Mouse (Mus musculus): ENCODE results near the gene Ciao2a.

Gene Ciao2a

DNA sequence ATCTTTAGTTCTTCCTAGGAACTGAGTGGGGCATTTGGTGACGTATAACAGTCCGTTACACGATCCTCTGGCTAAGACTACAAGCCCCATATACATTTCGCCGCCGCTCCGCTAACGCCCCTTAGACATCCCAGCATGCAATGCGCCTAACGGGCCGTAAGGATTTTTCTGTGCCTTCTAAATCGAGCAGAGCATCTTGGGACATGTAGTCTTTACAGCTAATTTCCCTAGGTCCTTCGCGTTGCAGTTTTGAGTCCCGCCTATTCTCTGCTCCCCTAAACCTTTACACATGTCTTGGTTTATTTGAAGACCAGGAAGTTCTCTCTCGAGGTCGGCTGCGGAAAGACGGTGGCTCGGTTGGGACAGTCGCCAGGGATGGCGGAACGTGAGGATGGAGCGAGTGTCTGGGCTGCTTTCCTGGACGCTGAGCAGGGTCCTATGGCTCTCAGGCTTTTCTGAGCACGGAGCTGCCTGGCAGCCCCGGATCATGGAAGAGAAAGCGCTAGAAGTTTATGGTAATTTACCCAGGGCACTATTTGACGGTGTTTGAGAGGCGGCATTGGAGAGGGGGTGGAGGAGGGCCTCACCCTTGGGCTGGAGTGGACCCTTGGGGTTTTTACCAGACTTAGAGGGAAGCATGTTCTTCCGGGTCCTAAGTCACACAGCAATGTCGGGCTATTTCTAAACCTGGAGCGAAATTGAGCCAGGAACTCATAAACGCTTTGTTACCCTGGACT lies at the start of gene Ciao2a, which contains the start of gene Snx1:
TSS of gene Ciao2a (plus strand) at position 156 of the 737 bp plus-strand sequence.
TSS of gene Snx1 (minus strand) at position 132 of the 737 bp plus-strand sequence.
- peak; percentile 95 for DNase-seq (ENCODE audit: low spot score)

DNA sequence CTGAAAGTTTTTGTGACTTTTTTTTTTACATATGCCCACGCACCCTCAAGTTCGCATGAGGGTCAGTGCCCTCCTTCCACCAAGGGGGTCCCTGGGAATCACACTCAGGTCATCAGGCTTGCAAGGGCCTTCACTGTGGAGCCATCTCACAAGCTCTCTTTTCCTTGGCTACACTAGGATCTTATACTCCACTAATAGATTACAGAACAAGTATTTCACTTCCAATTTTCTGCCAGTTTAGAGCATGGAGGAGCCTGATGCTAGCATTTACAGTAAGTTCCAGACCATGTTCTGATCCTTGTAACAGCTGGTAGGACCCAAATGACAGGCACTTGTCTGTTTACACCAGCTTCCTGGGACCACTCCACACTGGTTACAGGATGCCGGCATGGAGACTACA lies 48.3 kb upstream of the Ciao2a start:
- DNase-seq (ENCODE audit: low spot score), result no peak

DNA sequence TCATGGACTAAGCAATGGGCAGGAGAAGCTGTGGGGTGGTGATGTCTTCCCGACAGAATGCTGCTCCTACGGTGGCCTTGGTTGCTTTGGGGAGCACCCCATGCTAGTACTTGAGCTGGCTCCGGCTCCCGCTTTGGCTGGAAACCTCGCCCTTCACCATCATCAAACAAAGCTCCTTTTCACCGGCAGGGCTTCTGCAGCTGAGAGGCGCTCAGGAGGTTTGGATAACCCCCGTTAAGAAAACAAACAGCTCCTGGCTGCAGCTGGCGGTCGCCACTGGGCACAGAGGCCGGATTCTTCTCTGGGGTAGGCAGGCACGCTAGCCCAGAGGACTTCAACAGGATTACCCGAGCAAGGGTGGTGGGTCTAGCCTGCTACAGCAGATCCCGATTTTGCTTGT lies 47.9 kb upstream of the Ciao2a start:
- DNase-seq (ENCODE audit: low spot score), result peak; percentile 45

DNA sequence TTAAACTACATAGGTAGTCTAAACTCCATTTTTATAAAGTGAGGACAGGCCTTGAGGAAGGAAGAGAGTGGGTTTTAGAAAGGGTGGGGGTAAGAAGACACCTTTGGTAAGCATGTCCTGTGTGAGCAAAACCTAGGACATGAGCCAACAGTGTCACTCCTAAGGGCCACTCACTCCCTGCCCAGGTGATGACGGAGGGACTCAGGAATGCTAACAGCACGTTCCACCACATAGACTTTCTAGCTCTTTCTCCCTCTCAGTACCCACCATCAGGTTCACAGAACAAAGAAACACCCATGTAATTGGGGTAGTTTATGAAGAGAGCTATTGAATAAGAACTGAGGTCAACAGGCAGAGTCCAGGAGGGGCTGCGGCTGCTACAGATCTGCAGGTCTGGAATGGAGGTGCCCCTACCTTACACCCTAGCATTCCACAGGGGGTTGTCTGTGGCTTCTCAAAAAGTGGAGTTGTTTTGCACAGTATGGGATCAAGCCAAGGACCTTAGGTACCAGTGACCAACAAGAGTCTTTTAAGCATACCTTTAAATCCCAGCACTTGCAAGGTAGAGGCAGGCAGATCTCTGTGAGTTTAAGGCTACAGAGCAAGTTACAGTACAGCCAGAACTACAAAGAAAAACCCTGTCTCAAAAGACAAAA lies 45.5 kb upstream of the Ciao2a start:
- DNase-seq (ENCODE audit: low spot score), result no peak

DNA sequence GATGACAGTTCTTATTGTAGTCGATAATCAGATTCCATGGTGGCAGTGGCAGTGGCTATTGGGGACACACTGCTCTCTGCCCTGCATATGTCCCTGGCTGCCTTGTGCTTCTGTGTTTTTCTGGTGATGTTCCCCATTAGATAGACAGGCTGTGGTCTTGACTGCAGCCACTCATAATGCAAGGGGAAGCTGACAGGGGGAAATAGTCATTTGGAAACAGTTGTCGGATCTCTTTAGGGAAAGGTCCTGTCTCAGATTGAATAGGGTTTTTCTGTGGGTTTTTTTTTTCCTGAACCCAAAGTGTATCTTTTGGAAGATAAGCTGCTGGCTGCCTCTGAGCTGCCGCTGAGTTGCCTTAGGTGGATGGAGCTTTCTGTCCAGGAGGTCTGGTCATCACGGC lies 44.4 kb upstream of the Ciao2a start:
- no peak for DNase-seq (ENCODE audit: low spot score)

DNA sequence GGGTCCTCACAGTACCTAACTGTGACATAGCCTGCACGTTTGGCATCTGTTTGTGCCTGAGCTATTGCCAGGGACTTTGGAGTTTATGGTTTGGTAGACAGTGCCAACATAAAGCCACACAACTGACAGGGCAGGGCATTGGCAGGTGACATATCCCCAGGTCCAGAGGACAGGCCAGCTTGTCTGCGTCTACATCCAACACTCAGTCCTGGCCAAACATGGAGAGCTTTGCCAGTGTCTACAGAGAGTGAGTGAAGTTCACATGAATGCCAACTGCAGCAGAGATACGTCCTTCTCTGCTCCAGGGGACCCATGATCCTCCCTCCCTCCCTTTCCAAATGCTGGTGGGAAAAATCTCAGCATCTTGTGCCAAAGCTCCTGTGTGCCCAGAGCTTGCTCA lies 42.2 kb upstream of the Ciao2a start:
- DNase-seq (ENCODE audit: low spot score), result no peak

DNA sequence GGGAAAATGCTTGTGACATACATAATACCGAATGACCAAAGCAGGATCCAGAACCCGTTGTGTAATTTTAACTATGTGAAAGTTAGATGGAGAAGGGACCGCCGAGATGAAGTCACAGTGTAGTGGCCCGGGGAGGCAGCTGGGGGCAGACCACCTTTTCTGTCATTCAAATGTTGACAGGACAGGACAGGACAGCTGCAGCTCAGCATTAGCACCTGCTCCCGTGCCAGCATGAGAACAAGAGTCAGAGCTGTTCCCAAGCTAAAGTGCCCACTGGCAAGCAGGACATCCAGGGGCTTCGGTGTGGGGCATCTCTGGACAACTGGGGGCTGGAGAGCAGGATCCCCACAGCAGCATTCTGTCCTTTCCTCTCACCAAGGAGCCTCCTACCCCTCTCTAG lies 39.3 kb upstream of the Ciao2a start:
- DNase-seq (ENCODE audit: low spot score), result no peak

DNA sequence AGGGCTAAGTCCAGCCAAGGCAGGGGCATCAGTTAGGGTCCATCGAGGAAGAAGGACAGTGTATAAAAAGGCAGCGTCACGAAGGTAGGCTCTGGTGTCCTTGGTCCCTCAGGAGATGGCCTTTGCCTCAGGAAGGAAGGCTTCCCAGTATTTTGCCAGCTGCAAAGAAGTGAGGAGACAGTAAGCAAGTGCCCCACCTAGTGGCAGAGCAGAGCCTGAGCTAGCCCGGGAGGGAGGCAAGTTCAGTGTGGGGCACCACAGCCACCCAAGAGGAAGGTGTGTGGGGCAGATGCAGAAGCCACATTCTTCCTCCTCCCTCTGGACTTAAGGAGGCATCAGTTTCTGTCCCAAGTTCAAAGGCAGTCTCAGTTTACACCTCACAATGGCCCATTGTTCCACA lies 38.0 kb upstream of the Ciao2a start:
- peak; percentile 65 for DNase-seq (ENCODE audit: low spot score)

DNA sequence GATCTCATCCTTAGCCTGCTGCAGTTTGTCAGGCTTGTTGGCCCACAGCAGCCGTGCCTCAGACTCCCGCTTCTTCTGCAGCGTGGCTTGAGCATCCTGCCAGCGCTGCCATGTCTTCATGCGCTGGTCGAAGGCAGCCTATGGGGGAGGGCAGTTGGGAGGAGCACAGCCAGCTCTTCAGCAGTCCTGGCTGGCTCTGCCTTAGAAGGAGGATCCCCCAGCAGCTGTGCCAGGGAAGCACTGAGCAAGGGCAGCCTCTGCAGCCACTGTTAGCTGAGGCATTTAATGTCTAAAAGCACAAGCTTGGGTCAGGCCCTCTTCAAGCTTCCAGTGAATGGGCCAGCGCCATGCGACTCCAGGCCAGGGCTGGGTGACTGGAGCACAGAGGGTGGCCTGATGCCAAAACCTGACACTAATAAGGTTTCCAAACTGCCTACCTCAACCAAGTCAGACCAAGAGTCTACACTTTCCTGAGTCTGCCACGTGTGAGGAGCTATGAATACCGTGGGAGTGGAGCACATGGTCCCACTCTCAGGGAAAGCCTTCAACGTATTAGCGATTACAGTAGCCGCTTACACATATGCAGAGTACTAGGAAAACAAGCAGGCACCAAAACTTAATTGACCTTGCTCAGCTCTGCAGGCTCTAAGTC lies 35.7 kb upstream of the Ciao2a start:
- no peak for DNase-seq (ENCODE audit: low spot score)

DNA sequence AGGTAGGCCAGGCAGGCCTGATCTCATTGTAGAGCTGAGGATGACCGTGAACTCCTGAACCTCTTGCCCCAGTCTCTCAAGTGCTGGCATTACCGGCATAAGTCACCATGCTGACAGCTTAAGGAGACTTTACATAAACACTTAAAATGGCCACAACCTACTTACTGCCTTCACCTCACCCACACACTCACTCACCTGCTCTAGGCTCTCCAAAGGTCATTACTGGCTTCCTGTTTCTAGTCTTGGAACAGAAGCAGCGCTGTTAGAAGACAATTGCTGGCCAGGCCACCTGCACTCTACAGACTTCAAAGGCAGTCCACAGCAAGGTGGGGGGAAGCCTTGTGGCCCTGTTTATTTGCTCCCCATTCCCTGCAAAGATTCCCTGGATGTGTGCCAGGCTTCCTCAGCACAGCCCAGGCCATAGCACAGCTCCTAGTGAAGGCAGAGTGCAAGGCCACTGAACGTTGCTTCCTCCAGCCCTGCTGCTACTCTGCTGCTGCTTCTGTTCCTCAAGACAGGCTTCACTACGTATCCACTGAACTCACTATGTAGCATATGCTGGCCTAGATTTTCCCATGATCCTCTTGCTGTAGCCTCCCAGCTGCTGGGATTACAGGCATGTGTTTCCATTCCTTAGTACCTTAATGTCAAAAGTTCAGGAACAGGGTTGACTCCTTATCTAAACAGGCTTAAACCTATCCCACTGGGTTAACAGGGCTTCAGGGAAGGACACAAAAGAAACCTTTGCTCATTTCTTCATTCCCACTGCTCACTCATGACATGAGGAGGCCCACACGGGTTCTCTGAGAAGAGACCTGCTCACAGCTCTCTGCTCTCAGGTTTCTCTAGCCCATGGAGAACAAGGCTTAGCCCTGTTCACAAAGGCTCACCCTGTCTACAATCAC lies 34.8 kb upstream of the Ciao2a start:
- DNase-seq (ENCODE audit: low spot score), result no peak

DNA sequence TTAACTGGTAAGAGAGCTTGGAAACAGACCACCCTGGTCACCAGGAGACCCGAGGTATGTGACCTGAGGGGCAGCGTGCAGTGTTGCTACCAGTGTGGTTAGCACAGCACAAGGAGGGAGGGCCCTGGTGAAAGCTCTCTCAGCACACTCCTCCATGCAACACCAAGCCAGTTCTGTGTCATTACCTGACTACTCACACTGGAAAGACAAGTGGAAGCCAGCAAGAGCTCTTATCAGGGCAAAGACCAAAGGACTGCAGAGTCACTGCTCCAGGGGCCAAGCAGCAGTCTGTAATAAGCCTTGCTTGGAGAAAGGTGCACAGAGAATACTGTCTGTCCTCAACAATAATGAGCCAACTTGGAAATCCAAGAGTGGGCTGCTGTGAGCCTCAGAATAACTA lies 33.7 kb upstream of the Ciao2a start:
- DNase-seq (ENCODE audit: low spot score), result no peak

DNA sequence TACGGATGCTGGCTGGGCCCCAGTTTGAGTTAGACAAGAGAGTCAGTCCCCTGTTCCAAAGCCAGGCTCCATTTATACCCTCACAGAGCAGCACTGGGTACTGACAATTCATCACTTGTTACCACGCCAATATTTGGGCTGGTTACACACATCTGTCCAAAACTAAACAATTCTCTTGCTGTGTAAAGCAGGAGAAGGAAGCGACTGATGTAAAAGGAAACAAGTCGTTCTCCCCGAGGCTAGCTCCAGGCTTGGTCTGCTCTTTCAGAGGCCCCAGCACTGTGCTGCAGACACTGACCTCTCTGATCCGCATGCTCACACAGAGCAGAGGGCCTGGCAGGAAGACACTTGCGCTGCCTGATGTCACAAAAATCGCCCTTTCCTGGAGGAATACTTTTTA lies 24.8 kb upstream of the Ciao2a start:
- DNase-seq (ENCODE audit: low spot score), result peak; percentile 61

DNA sequence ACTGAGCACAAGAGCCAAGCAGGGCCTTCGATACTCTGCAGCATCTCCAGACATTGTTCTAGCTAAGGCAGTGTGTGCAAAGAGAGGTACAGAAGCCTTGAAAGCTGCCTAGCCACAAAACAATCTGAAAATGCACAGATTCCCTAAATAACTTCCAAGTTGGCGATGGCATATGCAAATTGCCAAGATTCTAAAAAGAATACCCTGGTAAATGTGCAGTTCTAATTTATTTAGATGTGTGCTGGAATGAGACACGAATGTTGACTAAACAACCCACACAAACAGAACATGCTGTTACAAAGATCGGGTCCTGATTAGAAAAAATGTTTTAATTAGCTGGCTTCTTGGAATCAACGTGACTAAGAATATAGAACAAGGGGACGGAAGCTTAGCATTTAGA lies 23.7 kb upstream of the Ciao2a start:
- DNase-seq (ENCODE audit: low spot score), result no peak

DNA sequence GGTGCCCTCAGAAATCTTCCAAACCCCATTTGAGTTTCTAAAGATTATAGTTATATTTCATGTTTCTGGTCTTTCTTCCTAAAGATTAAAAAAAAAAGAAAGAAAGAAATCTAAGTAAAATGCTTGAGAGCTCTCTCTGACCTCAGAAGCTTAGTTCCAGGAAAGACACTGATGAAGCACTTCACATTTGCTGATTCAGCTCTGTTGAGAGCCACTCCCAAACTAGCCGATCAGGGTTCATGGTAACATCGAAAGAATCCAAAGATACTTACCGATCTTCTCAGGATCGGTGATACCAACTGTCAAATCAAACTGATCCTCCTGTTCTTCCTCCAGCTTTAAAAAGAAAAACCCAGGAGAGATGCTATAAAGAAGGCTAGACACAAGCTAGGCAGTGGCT lies 21.8 kb upstream of the Ciao2a start:
- DNase-seq (ENCODE audit: low spot score), result no peak

DNA sequence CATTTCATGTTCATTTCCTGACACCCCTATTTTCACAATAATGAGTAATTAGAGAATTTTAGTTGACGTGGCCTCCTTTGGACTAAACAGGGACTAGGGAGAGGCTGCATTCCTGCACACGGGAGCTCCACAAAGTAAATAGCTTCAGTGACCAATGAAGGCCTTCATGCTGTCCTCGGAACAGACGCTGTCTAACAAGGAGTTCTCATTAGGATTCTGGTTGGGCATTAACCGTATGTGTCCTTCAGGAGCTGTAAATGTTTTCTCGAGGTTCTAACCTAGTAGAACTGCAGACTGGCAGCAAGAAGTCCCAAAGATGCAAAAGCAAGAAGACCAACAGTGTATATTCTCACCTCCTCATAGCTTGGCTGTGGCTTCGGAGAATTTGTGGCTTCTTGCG lies 21.2 kb upstream of the Ciao2a start:
- DNase-seq (ENCODE audit: low spot score), result no peak

DNA sequence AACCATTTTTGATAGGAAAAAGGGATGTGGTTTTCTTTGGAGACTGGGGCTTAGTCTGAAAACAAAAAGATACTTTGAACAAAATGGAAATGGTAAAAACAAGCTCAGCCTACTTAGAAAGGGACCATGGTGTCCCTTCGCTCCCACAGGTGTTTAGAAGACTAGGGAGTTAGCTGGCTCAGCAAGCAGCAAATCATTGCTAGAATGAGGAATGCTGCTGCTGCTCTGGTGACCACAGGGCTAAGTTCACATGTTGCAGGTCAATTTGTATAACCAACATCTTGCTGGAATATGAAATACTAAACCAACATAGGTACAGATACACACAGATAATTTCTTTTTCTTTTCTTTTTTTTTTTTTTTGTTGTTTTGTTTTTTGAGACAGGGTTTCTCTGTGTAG lies 16.8 kb upstream of the Ciao2a start:
- no peak for DNase-seq (ENCODE audit: low spot score)

DNA sequence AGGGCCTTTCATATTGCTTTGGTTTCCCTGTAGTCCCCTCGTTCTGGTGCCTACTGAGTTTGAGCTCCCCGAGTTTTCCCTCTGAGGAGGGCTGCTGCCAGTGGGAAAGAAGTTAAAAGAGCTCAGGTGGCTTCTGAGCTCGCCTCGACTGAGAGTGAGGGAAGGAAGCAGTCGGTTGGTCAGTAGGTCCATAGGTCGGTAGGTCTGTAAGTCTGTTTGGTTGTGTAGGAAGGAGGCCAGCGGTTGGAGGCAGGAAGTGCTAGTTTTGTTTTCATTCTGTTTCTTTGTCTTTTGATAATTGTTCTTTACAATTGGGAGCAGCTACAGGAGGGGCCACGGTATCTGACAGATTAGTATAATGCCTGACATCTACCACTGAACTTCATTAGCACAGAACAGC lies 16.3 kb upstream of the Ciao2a start:
- DNase-seq (ENCODE audit: low spot score), result no peak

DNA sequence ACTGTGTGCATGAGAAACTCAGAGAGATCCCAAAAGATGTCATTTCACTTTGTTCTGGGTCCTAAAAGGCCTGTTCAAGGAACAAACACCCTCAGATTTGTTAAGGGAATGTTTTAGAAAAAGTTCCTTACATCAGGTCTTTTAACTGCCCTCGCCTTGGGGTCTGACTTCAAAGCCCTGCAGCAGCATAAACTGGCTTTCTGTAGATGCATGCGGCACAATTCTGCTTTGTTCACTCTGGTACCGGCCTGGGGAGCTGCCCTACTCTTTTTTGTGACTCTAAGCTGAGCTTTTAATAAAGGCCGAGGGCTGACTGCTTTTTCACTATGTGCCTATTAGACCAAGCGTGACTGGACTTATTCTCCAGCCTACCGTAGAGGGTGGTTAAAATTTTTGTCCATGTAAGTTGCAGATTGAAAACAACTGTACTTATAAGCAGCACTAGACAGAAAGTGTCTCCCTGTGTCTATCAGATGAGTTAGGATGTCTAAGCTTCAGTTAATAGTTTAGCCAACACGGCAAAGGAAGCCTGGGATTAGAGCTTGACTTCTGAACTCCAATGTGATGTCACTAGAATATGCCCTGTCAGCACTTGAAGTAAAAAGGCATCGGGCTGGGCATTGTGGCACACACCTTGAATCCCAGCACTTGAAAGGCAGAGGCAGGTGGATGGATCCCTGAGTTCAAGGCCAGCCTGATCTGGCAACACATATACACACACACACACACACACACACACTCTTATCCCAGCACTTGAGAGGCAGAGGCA lies 15.6 kb upstream of the Ciao2a start:
- no peak for DNase-seq (ENCODE audit: low spot score)

DNA sequence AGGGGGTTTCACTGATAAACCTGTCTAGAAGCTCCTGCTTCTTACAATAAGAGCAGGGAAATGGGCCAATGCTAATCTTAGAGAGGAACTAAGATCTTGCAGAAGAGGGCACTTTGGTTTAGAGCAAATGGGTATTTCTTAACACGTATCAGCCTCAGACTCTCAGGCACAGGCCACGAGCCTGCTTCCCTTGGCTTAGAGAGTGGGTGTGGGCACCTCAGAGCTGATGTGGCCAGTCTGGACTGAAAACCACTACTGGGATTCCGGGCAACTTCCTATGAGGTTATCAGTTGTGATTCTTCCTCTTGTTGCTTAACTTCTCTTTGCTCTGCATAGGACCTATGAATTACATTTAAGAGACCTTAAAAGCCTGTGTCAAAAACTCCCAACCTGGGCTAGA lies 12.1 kb upstream of the Ciao2a start:
- no peak for DNase-seq (ENCODE audit: low spot score)

DNA sequence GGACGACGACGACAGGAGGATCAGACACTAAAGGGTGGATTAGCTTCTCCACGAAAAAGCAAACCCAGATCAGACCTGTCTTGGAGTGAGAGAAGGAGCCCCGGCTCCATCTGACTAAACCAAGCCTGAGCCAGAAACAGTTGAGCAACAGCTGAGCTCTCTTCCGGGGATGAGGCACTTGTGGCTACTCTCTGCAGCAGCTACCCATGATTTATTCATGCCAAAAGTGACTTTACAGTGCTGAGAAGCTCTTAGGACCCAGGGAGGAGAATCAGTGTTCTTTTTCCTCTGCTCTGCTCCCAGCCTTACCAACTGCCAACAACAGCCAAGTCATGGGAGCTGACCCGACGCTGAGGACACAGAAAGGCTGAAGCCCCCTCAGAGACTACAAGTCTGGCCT lies 9.5 kb upstream of the Ciao2a start:
- no peak for DNase-seq (ENCODE audit: low spot score)

DNA sequence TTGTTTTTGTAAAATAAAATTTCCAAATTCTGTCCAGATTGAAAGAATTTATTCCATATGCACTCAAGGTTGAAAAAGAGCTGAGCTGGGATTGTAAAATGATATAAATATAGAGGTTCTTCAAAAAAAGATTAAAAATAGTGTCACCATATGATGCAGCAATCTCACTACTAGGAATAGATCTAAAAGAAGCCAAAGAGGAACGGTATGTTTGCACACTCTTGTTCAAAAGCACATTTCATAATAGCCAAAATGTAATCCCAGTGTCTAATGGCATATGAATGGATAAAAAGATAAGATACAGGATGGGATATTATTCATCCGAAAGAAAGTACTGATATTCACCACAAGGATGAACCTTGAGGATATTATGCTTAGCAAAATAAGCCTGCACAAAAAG lies 6.9 kb upstream of the Ciao2a start:
- no peak for DNase-seq (ENCODE audit: low spot score)

DNA sequence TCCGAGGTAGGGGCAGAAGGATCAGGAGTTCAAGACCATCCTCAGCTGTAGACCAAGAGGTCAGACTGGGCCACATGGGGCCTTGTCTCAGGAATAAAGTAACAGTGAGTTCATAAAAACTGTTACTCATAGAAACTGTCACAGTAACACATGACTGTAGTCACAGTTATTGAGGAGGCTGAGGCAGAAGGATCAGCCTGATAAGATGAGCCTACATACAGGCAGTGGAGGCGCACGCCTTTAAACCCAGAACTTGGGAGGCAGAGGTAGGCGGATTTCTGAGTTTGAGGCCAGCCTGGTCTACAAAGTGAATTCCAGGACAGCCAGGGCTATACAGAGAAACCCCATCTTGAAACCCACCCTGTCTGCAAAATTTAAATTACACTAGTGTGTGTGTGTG lies 6.3 kb upstream of the Ciao2a start:
- no peak for DNase-seq (ENCODE audit: low spot score)

All from layer of hippocampus, adult 11-12 months (tissue).